Mouse (Mus musculus) brain, embryonic 14.5 days (tissue): ENCODE results near the gene Tmem150a.

Source experiments
- CTCF ChIP-seq: fragments of 200-500 bp; IDR thresholded peaks from 2 replicates; pipeline ENCODE4 v1.5.1; 2012; ENCODE audit warnings: inconsistent platforms, mild to moderate bottlenecking, moderate library complexity, borderline replicate concordance; ENCODE audit not compliant: insufficient read depth, insufficient read length; ENCODE audit errors: extremely low read depth
- POLR2A ChIP-seq: fragments of 200-500 bp; IDR thresholded peaks from 2 replicates; pipeline ENCODE4 v1.6.1; 2012; ENCODE audit warnings: mild to moderate bottlenecking, inconsistent platforms, borderline replicate concordance; ENCODE audit not compliant: poor library complexity, insufficient read depth, insufficient read length, severe bottlenecking; ENCODE audit errors: extremely low read depth

GRCm38 (mm10) chr6:72389941-72390771 is 34.9 kb downstream of the Tmem150a start, which contains the start of gene Vamp8:
- TF ChIP-seq POLR2A (no peak), CTCF (no peak)
